Mouse (Mus musculus): ENCODE measurements at regions not wholly inside any gene's neighbourhood (a gene's known extent, or its start where the extent isn't known, plus 50 kb on each side); places are given as distances from the start of the nearest gene placed in this dataset.

DNA sequence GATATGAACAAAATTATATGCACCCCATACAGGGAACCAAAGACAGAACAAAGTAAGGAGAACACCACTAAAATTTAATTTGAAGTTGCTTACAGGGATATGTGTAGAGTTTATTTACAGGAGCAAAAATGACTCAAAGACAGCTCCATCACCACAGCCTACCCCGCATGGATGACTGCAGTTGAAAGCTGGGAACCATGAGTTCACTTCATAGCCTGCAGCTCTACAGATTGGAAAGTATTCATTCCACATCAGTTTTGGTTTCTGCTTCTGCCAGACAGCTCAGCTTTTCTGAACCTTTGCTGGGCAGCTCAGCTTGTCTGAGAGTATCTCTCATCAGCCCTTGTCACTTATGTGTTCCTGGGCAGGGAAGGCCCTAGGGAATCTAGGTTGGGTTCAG lies 160.6 kb upstream of the Sema3d start:
- peak; percentile 6 for DNase-seq (ENCODE audit: inconsistent ontology term)

GRCm38 (mm10) chr5:12233377-12234096 lies 149.6 kb upstream of the Sema3d start:
- no peak for DNase-seq (ENCODE audit: inconsistent ontology term)

DNA sequence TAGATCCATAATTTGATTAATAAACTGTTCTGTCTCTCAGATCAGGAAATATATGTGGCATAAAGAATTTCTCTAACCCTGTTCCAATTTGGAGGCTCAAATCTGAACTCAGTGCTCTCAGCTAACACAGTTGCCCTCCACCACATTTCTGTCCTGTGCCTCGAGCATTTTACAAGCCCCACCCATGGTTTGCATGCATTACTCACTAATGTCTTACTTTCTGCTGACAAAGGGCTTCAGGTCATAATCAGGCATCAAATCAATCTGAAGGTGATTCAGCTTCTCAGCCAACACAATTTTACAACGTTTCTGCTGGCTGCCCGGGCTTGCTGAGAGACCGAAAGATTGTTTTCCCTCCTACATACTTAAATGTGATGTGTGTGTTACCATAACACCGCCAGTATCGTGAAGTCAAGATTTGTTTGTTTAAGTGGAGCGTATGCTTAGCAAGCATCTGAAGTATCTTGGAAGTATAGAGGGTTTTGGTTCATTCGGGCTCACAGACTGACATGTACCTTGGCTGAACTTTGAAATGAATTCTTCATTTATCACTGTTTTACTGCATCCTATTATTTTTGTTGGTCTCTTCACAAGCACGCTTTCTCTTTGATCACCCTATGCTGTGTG lies 139.9 kb upstream of the Sema3d start:
- DNase-seq (ENCODE audit: inconsistent ontology term): no peak

DNA sequence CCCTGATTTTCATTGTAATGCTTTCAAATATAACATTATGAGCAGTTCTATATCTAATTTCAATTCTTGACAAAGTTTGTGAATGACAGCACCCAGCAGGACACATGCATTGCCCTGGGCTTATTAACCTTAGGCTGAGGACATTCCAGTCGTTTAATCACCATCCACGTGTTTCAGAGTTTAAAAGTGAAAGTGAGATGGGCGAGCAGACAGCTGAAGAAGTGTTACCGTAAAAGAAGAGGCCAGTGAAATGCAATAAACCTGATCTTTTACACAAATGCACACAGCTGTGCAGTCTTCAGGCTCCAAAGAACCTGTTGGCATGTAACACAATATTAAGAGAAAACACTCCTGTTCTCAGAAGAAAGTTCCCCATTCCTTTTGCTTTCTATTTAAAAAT lies 89.5 kb upstream of the Sema3d start:
- DNase-seq (ENCODE audit: inconsistent ontology term): peak; percentile 52

DNA sequence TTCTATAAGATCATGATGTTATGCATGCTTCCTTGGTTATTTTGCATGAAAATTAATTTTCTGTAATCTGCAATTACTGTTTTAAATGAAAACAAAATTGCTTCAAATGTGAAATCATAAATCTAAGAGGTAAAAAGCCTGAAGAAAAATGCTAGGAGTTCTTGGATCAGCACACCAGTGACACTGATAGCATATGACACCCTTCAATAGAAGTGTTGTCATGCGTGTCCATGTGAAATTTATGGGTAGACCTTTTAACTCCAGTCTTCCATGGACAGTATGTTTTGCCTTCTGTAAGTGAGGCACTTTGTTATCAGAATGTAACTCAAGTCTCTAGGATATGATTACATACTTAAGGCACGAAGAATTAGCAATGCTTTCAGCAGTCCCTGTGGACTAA lies 85.9 kb upstream of the Sema3d start:
- DNase-seq (ENCODE audit: inconsistent ontology term): no peak

GRCm38 (mm10) chr5:12301833-12302808 lies 81.1 kb upstream of the Sema3d start:
- peak; percentile 58 for DNase-seq (ENCODE audit: inconsistent ontology term)

GRCm38 (mm10) chr5:12309408-12309807 lies 73.8 kb upstream of the Sema3d start:
- no peak for DNase-seq (ENCODE audit: inconsistent ontology term)

- no peak for DNase-seq (ENCODE audit: inconsistent ontology term)
These were observed 50.4 kb upstream of the Sema3d start for GRCm38 (mm10) chr5:12332648-12333305.

Measured in Muller cell, postnatal 12 days (primary cell).